Mouse (Mus musculus): ENCODE measurements around the gene Ndufa7. TPM values are rescaled to one million over a fixed set of nuclear protein-coding genes. Genes with fewer than 3 reads are reported as not detected.

Gene Ndufa7
- polyA plus RNA-seq, 1 experiment from 2014 or later = 311 TPM

Small RNA genes within 50 kb of the gene (microRNA-seq; reads per million reads assigned to microRNA genes)
- gene Gm27740 = not detected

Other genes with a start within 250 kb of the Ndufa7 start
- 22.4 and 23.2 TPM in 2 replicates for gene Zfp414, start 195.5 kb upstream of the Ndufa7 start, polyA plus RNA-seq (2016; fragmentation: Nextera tagmentation; extraction: Ambion mirVana)
- 0.69 and 1.2 TPM in 2 replicates for gene Pram1, start 186.5 kb upstream of the Ndufa7 start, polyA plus RNA-seq (2016; fragmentation: Nextera tagmentation; extraction: Ambion mirVana)
- 222 and 242 TPM in 2 replicates for gene Hnrnpm, start 137.7 kb upstream of the Ndufa7 start, polyA plus RNA-seq (2016; fragmentation: Nextera tagmentation; extraction: Ambion mirVana)
- gene March2, start 105.9 kb upstream of the Ndufa7 start, polyA plus RNA-seq (2016; fragmentation: Nextera tagmentation; extraction: Ambion mirVana) = 196 and 205 TPM in 2 replicates
- 147 and 169 TPM in 2 replicates for gene Rab11b, start 64.0 kb upstream of the Ndufa7 start, polyA plus RNA-seq (2016; fragmentation: Nextera tagmentation; extraction: Ambion mirVana)
- 17.3 and 21.0 TPM in 2 replicates for gene Angptl4, start 42.7 kb upstream of the Ndufa7 start, polyA plus RNA-seq (2016; fragmentation: Nextera tagmentation; extraction: Ambion mirVana)
- gene Kank3, start 14.1 kb upstream of the Ndufa7 start, polyA plus RNA-seq (2016; fragmentation: Nextera tagmentation; extraction: Ambion mirVana) = 12.6 and 13.2 TPM in 2 replicates
- gene Rps28, start within 50 bp of the Ndufa7 start, polyA plus RNA-seq (2016; fragmentation: Nextera tagmentation; extraction: Ambion mirVana) = 689 and 715 TPM in 2 replicates
- 22.2 and 24.1 TPM in 2 replicates for gene Cd320, start 18.5 kb downstream of the Ndufa7 start, polyA plus RNA-seq (2016; fragmentation: Nextera tagmentation; extraction: Ambion mirVana)
- not detected in 2 replicates for gene Gm7029, start 49.3 kb downstream of the Ndufa7 start, polyA plus RNA-seq (2016; fragmentation: Nextera tagmentation; extraction: Ambion mirVana)
- 4.8 and 6.0 TPM in 2 replicates for gene Kifc1, start 66.1 kb downstream of the Ndufa7 start, polyA plus RNA-seq (2016; fragmentation: Nextera tagmentation; extraction: Ambion mirVana)
- 0.51 and 0.78 TPM in 2 replicates for gene Platr17, start 80.6 kb downstream of the Ndufa7 start, polyA plus RNA-seq (2016; fragmentation: Nextera tagmentation; extraction: Ambion mirVana)
- 33.4 and 37.1 TPM in 2 replicates for gene Daxx, start 84.8 kb downstream of the Ndufa7 start, polyA plus RNA-seq (2016; fragmentation: Nextera tagmentation; extraction: Ambion mirVana)
- 29.4 and 30.1 TPM in 2 replicates for gene Tapbp, start 91.3 kb downstream of the Ndufa7 start, polyA plus RNA-seq (2016; fragmentation: Nextera tagmentation; extraction: Ambion mirVana)
- gene Zbtb22, start 91.3 kb downstream of the Ndufa7 start, polyA plus RNA-seq (2016; fragmentation: Nextera tagmentation; extraction: Ambion mirVana) = 13.6 and 14.8 TPM in 2 replicates
- gene Rgl2, start 105.0 kb downstream of the Ndufa7 start, polyA plus RNA-seq (2016; fragmentation: Nextera tagmentation; extraction: Ambion mirVana) = 17.3 and 18.4 TPM in 2 replicates
- gene Pfdn6, start 115.8 kb downstream of the Ndufa7 start, polyA plus RNA-seq (2016; fragmentation: Nextera tagmentation; extraction: Ambion mirVana) = 164 and 177 TPM in 2 replicates
- 49.4 and 52.7 TPM in 2 replicates for gene Wdr46, start 116.1 kb downstream of the Ndufa7 start, polyA plus RNA-seq (2016; fragmentation: Nextera tagmentation; extraction: Ambion mirVana)
- 2.1 and 2.6 TPM in 2 replicates for gene B3galt4, start 126.9 kb downstream of the Ndufa7 start, polyA plus RNA-seq (2016; fragmentation: Nextera tagmentation; extraction: Ambion mirVana)
- gene Vps52, start 131.2 kb downstream of the Ndufa7 start, polyA plus RNA-seq (2016; fragmentation: Nextera tagmentation; extraction: Ambion mirVana) = 41.1 and 43.5 TPM in 2 replicates
- gene Rps18, start 131.4 kb downstream of the Ndufa7 start, polyA plus RNA-seq (2016; fragmentation: Nextera tagmentation; extraction: Ambion mirVana) = 1,396 and 1,433 TPM in 2 replicates
- gene H2-K1, start 175.8 kb downstream of the Ndufa7 start, polyA plus RNA-seq (2016; fragmentation: Nextera tagmentation; extraction: Ambion mirVana) = 82.1 and 83.5 TPM in 2 replicates
- gene Ring1, start 200.1 kb downstream of the Ndufa7 start, polyA plus RNA-seq (2016; fragmentation: Nextera tagmentation; extraction: Ambion mirVana) = 10.6 and 10.7 TPM in 2 replicates
- 33.2 and 36.1 TPM in 2 replicates for gene H2-Ke6, start 203.5 kb downstream of the Ndufa7 start, polyA plus RNA-seq (2016; fragmentation: Nextera tagmentation; extraction: Ambion mirVana)
- 91.7 and 96.0 TPM in 2 replicates for gene Slc39a7, start 207.1 kb downstream of the Ndufa7 start, polyA plus RNA-seq (2016; fragmentation: Nextera tagmentation; extraction: Ambion mirVana)
- 29.2 and 31.3 TPM in 2 replicates for gene Rxrb, start 207.2 kb downstream of the Ndufa7 start, polyA plus RNA-seq (2016; fragmentation: Nextera tagmentation; extraction: Ambion mirVana)
- 0.37 and 0.54 TPM in 2 replicates for gene Col11a2, start 214.9 kb downstream of the Ndufa7 start, polyA plus RNA-seq (2016; fragmentation: Nextera tagmentation; extraction: Ambion mirVana)